Mouse (Mus musculus): ENCODE results near the gene Dclre1a. TPM values are rescaled to one million over a fixed set of nuclear protein-coding genes. Genes with fewer than 3 reads are reported as not detected.

Gene Dclre1a
- polyA plus RNA-seq, 1 experiment from 2014 or later = 10.8 TPM

GRCm38 (mm10) chr19:56549033-56549680 lies 1.1 kb upstream of the Dclre1a start:
- Histone ChIP-seq H3K27me3 (replicated peaks) (no peaks in the 10 kb centered on the region), H3K36me3 (peaks cover 29% of the 10 kb centered on the region), H3K4me2 (peak overlapping the region; percentile 83), H3K9me3 (replicated peaks) (no peaks in the 10 kb centered on the region), H3K4me1 (replicated peaks) (peaks cover 14% of the 10 kb centered on the region), H3K4me3 (peak overlapping the region; percentile 91), H3K27ac (ENCODE audit: poor library complexity, severe bottlenecking) (peak overlapping the region; percentile 98), H3K9ac (peak overlapping the region; percentile 94)
- WGBS = 24% methylated on average over 18 of the region's 18 CpGs
- no peak; the same call in 1 of the 2 replicates for ATAC-seq (ENCODE audit: insufficient number of reproducible peaks, low FRiP score)

- peaks cover 14% of the 10 kb centered on the region for H3K4me1 ChIP-seq (replicated peaks)
- peaks cover 33% of the 10 kb centered on the region for H3K36me3 ChIP-seq
- H3K4me3 ChIP-seq = peak within 1 kb of the TSS; percentile 91
- WGBS = under 1% methylated on average over 69 of the region's 69 CpGs
- ATAC-seq (ENCODE audit: insufficient number of reproducible peaks, low FRiP score) = peak; percentile 91
- H3K9ac ChIP-seq = peak within 1 kb of the TSS; percentile 94
- no peaks in the 10 kb centered on the region for H3K9me3 ChIP-seq (replicated peaks)
- H3K27ac ChIP-seq (ENCODE audit: poor library complexity, severe bottlenecking) = peak within 1 kb of the TSS; percentile 98
- peak within 1 kb of the TSS; percentile 83 for H3K4me2 ChIP-seq
- H3K27me3 ChIP-seq (replicated peaks) = no peaks in the 10 kb centered on the region
Measured at GRCm38 (mm10) chr19:56548230-56549032, 409 bp upstream of the Dclre1a start, which contains the start of gene Nhlrc2. Nhlrc2 (plus strand) TSS chr19:56548261.

GRCm38 (mm10) chr19:56546031-56546430 lies 2.0 kb downstream of the Dclre1a start:
- no peak overlapping the region for H3K9ac ChIP-seq
- H3K4me2 ChIP-seq = no peak overlapping the region
- ATAC-seq (ENCODE audit: insufficient number of reproducible peaks, low FRiP score) = no peak
- no peaks in the 10 kb centered on the region for H3K27me3 ChIP-seq (replicated peaks)
- no peak overlapping the region for H3K27ac ChIP-seq (ENCODE audit: poor library complexity, severe bottlenecking)
- no peak overlapping the region for H3K4me3 ChIP-seq
- no peaks in the 10 kb centered on the region for H3K9me3 ChIP-seq (replicated peaks)
- H3K36me3 ChIP-seq = peaks cover 33% of the 10 kb centered on the region
- peaks cover 14% of the 10 kb centered on the region for H3K4me1 ChIP-seq (replicated peaks)

DNA sequence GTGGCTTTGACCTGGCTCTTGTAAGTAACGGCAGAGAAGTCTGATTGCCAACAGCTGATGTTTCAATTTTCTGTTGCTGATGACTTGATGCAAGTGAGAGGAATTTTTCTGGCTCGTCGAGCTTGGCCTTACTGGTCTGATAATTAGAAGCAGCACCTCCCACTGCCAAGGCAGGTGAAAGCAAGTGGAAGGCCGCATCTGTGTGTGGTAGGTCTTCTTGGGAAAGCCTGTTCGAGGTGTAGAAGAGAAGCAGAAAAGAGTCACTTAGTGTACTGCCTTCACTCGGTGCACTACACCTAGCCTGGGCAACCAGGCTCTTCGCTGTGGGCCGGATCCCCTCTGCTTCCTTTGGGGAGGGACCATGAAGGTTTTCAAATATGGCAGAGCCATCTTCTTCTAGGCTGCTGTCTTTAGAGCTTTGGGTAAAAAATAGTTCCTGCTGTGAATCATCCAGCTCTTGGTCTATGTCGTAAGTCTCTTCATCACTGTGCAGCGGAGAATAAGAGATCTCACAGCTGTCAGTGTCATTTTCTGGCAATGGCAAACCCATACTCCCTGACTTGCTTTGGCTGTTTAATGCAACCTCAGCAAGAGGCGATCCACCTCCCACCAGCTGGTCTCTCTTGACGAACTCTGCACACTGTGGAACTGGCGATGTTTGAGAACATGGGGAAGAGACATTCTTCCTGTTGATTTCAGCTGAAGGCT lies 3.2 kb downstream of the Dclre1a start:
- no peak overlapping the region for H3K4me2 ChIP-seq

GRCm38 (mm10) chr19:56543320-56543719 lies 4.7 kb downstream of the Dclre1a start:
- 78% methylated on average over 12 of the region's 12 CpGs for WGBS
- Histone ChIP-seq H3K9me3 (replicated peaks) (no peaks in the 10 kb centered on the region), H3K4me3 (no peak overlapping the region), H3K36me3 (peaks cover 41% of the 10 kb centered on the region), H3K27me3 (replicated peaks) (no peaks in the 10 kb centered on the region), H3K4me1 (replicated peaks) (peaks cover 7% of the 10 kb centered on the region), H3K4me2 (no peak overlapping the region), H3K9ac (no peak overlapping the region), H3K27ac (ENCODE audit: poor library complexity, severe bottlenecking) (no peak overlapping the region)
- ATAC-seq (ENCODE audit: insufficient number of reproducible peaks, low FRiP score) = no peak

More for the DNA sequence above, 3.2 kb downstream of the Dclre1a start:
- H3K27me3 ChIP-seq (replicated peaks) = no peaks in the 10 kb centered on the region
- WGBS = 85% methylated on average over 13 of the region's 13 CpGs
- H3K4me1 ChIP-seq (replicated peaks) = peaks cover 11% of the 10 kb centered on the region
- no peaks in the 10 kb centered on the region for H3K9me3 ChIP-seq (replicated peaks)
- H3K27ac ChIP-seq (ENCODE audit: poor library complexity, severe bottlenecking) = no peak overlapping the region
- no peak overlapping the region for H3K9ac ChIP-seq
- ATAC-seq (ENCODE audit: insufficient number of reproducible peaks, low FRiP score) = no peak
- H3K36me3 ChIP-seq = peaks cover 37% of the 10 kb centered on the region
- no peak overlapping the region for H3K4me3 ChIP-seq

GRCm38 (mm10) chr19:56535765-56536164 lies 12.3 kb downstream of the Dclre1a start:
- no peak overlapping the region for H3K4me3 ChIP-seq
- no peak overlapping the region for H3K27ac ChIP-seq (ENCODE audit: poor library complexity, severe bottlenecking)
- peaks cover 10% of the 10 kb centered on the region for H3K4me1 ChIP-seq (replicated peaks)
- H3K36me3 ChIP-seq = peaks cover 50% of the 10 kb centered on the region
- no peak overlapping the region for H3K9ac ChIP-seq
- H3K27me3 ChIP-seq (replicated peaks) = no peaks in the 10 kb centered on the region
- 89% methylated on average over 9 of the region's 9 CpGs for WGBS
- no peaks in the 10 kb centered on the region for H3K9me3 ChIP-seq (replicated peaks)
- no peak overlapping the region for H3K4me2 ChIP-seq
- no peak for ATAC-seq (ENCODE audit: insufficient number of reproducible peaks, low FRiP score)

DNA sequence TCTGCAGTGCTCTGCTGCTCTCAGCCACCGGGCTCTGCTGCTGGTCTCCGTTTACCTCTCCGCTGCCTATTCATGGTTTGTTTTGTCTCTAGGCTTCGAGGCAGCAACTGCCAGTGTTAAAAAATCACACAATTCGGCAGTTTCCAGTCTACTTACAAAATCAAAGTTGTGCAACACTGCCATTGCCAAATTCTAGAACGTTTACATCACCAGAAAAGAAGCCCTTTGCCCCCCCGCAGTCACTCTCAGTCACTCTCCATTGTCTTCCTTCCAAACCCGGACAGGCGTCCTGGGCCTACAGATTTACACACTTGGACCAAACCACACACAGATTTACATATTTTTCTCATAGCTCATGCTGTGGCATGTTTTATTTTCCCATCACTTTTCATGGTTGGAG lies 13.0 kb downstream of the Dclre1a start:
- WGBS = 83% methylated on average over 9 of the region's 9 CpGs
- H3K27ac ChIP-seq (ENCODE audit: poor library complexity, severe bottlenecking) = no peak overlapping the region
- no peaks in the 10 kb centered on the region for H3K9me3 ChIP-seq (replicated peaks)

DNA sequence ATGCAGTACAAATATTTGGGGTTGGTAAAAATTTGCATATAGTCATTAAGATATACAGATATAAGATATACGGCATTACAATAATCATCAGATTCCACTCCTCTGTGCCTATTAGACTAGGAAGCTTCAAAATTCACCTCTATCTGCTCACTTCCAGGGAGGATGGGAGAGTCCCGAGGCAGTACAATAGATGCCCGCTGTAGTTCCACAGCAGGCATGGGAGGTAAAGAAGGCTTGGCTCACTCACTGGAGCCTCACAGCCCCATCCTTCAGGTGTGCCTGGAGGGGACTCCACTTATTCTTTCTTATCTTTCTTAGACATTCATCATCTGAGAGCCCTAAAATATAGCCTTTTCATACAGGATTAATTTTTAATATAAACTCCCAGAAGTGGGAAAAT lies 13.7 kb downstream of the Dclre1a start:
- WGBS = 78% methylated on average over 3 of the region's 3 CpGs
- Histone ChIP-seq H3K9me3 (replicated peaks) (no peaks in the 10 kb centered on the region), H3K4me2 (no peak overlapping the region), H3K4me1 (replicated peaks) (peaks cover 10% of the 10 kb centered on the region), H3K27me3 (replicated peaks) (no peaks in the 10 kb centered on the region), H3K36me3 (peaks cover 46% of the 10 kb centered on the region), H3K9ac (no peak overlapping the region), H3K27ac (ENCODE audit: poor library complexity, severe bottlenecking) (no peak overlapping the region), H3K4me3 (no peak overlapping the region)
- no peak for ATAC-seq (ENCODE audit: insufficient number of reproducible peaks, low FRiP score)

More for the DNA sequence above, 13.0 kb downstream of the Dclre1a start:
- H3K4me1 ChIP-seq (replicated peaks) = peaks cover 10% of the 10 kb centered on the region
- ATAC-seq (ENCODE audit: insufficient number of reproducible peaks, low FRiP score) = no peak
- H3K4me3 ChIP-seq = no peak overlapping the region
- H3K4me2 ChIP-seq = no peak overlapping the region
- H3K27me3 ChIP-seq (replicated peaks) = no peaks in the 10 kb centered on the region
- no peak overlapping the region for H3K9ac ChIP-seq
- peaks cover 48% of the 10 kb centered on the region for H3K36me3 ChIP-seq

DNA sequence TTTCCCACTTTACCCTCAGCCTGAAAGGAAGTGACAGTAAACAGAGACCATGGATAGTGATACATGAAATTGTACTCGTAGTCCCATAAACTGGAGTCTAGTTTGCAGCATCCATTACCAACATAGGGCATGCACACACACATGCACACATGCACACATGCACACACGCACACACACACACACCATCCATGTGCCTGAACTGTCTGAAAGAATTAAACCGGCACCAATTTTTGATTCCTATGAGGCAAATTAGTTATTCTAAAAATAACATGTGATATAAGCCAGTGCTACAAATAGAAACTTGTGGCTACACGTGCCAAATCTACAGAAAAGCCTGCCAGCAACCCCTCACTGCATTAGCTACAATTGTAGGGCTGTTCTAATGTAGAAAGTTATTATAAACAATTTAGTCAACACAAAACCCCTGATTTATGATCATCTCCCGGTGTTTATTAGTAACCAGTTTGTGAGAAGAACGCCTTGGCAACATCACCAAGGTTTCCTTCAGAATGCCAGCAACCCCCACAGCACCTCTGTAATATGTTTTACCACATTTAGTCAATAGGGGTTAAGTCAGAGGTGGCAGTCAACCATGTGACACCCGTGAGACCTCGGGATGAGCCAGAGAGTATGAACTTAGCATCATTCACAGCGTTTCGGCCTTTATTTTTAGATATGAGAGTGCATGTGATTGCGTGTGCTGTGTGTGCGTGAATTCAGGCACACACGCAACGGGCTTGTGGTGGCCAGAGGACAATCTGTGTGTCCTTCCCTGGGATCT lies 14.5 kb downstream of the Dclre1a start:
- Histone ChIP-seq H3K27ac (ENCODE audit: poor library complexity, severe bottlenecking) (0 out of 2 replicates have a peak overlapping the region, but pooled peaks have one; percentile 17), H3K4me3 (no peak overlapping the region), H3K9ac (no peak overlapping the region), H3K4me1 (replicated peaks) (peaks cover 10% of the 10 kb centered on the region), H3K4me2 (no peak overlapping the region), H3K36me3 (peaks cover 43% of the 10 kb centered on the region), H3K9me3 (replicated peaks) (no peaks in the 10 kb centered on the region), H3K27me3 (replicated peaks) (no peaks in the 10 kb centered on the region)
- no peak for ATAC-seq (ENCODE audit: insufficient number of reproducible peaks, low FRiP score)
- WGBS = 84% methylated on average over 14 of the region's 14 CpGs

DNA sequence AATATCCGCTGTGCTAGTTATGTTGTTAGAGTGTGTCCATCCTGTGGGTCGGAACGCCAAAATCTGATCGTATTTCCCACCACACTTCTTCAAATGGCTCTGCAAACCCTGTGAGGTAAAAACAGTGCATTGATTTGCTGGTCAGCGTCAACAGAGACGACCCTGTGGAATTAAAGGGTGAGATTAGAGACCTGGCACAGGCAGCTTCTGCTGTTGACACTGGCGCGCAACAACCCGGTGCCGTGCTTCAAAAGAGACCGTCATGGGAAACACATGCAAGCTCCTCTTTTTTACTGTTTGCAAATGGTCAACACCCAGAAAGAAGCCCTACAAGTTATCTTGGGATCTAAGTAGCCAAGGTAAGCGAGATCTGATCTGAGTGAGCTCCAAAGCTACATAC lies 16.8 kb downstream of the Dclre1a start:
- Histone ChIP-seq H3K4me2 (no peak overlapping the region), H3K4me1 (replicated peaks) (peaks cover 10% of the 10 kb centered on the region), H3K36me3 (peaks cover 28% of the 10 kb centered on the region), H3K9me3 (replicated peaks) (no peaks in the 10 kb centered on the region), H3K27me3 (replicated peaks) (no peaks in the 10 kb centered on the region), H3K4me3 (no peak overlapping the region), H3K9ac (no peak overlapping the region), H3K27ac (ENCODE audit: poor library complexity, severe bottlenecking) (no peak overlapping the region)
- 83% methylated on average over 12 of the region's 12 CpGs for whole genome bisulfite sequencing
- ATAC-seq (ENCODE audit: insufficient number of reproducible peaks, low FRiP score) = no peak
